In the genomic region with DNA sequence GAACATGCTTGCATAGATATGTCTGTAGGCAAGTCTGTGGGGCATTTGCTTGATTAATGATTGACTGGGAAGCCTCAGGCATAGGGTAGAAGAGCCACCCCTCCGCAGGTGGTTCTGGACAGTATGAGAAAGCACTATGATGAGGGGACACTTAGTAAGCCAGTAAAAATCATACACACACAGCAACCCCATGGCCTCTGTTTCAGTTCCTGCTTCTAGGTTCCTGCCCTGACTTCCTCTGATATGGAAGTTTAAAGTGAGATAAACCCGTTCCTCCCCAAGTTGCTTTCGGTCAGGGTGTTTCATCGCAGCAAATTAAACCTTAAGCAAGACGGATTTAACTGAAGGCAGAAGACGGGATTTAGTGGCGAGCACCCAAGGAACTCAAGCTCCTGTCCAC, we compare ENCODE assay signal across 33 mouse cellular contexts. TPM values are rescaled to one million over a fixed set of nuclear protein-coding genes. Genes with fewer than 3 reads are reported as not detected.
"Had no signal": no experiment of that assay in that cellular context is flagged by ENCODE, and none has a peak within 500 bp of the region (broad histone marks: within the 10 kb centered on the region; RNA-seq: fewer than 3 reads in every experiment).

No protein-coding gene starts in this region.

- H3K27me3 ChIP-seq: heart, embryonic 13.5 days; heart, embryonic 15.5 days; hindbrain, embryonic 13.5 days; hindbrain, embryonic 15.5 days; kidney, embryonic 15.5 days; limb, embryonic 13.5 days; limb, embryonic 15.5 days had no signal

- DNase-seq: gastrocnemius, adult 2 months; gastrocnemius, postnatal 10 days; gastrocnemius, postnatal 25 days; heart, adult 18-20 months; heart, postnatal 14 days; heart, postnatal 36 days; kidney, adult 11 months; kidney, adult 2 months; kidney, adult 9 months; kidney, postnatal 14 days; kidney, postnatal 36 days; layer of hippocampus, adult 9-11 months; layer of hippocampus, postnatal 36 days; left cerebral cortex, postnatal 4 days had no signal

- H3K27ac ChIP-seq: gastrocnemius, adult 2 months; heart, embryonic 10.5 days; heart, embryonic 13.5 days; heart, embryonic 15.5 days; hindbrain, embryonic 13.5 days; hindbrain, embryonic 15.5 days; hindbrain, postnatal 0 days; kidney, embryonic 15.5 days; kidney, postnatal 0 days; limb, embryonic 13.5 days had no signal

- H3K4me3 ChIP-seq: gastrocnemius, adult 2 months; heart, embryonic 10.5 days; heart, embryonic 13.5 days; heart, embryonic 15.5 days; hindbrain, embryonic 13.5 days; hindbrain, embryonic 15.5 days; kidney, embryonic 15.5 days; limb, embryonic 13.5 days; limb, embryonic 15.5 days had no signal

- H3K9ac ChIP-seq: heart, embryonic 13.5 days; heart, embryonic 15.5 days; hindbrain, embryonic 13.5 days; hindbrain, embryonic 15.5 days; kidney, embryonic 15.5 days; limb, embryonic 13.5 days; limb, embryonic 15.5 days had no signal

- ATAC-seq: hindbrain, postnatal 0 days; intestine, embryonic 16.5 days had no signal

- H3K4me2 ChIP-seq: heart, embryonic 13.5 days; heart, embryonic 15.5 days; hindbrain, embryonic 13.5 days; hindbrain, embryonic 15.5 days; kidney, embryonic 15.5 days; limb, embryonic 13.5 days; limb, embryonic 15.5 days had no signal

- H3K36me3 ChIP-seq: heart, embryonic 10.5 days; heart, embryonic 15.5 days; hindbrain, embryonic 15.5 days had no signal

- H3K9me3 ChIP-seq: heart, embryonic 10.5 days; heart, embryonic 13.5 days; heart, embryonic 15.5 days; hindbrain, embryonic 13.5 days; hindbrain, embryonic 15.5 days; limb, embryonic 15.5 days had no signal

RNA-seq across cellular contexts. Expression of a gene that starts 26.1 kb away (rescaled TPM):
- total RNA-seq: gastrocnemius, adult 2 months; gastrocnemius, postnatal 25 days; heart, adult 18-20 months; heart, postnatal 14 days; heart, postnatal 36 days; hematopoietic stem cell, adult 5-6 weeks; layer of hippocampus, adult 18-20 months; layer of hippocampus, adult 8-10 months; layer of hippocampus, postnatal 14 days; layer of hippocampus, postnatal 36 days; left cerebral cortex, adult 18-20 months; left cerebral cortex, postnatal 10 days; left cerebral cortex, postnatal 25 days had no signal
- polyA plus RNA-seq: heart, embryonic 10.5 days; hindbrain, embryonic 11.5 days had no signal
